7 mouse cellular contexts compared by ENCODE assay signal in the genomic region with DNA sequence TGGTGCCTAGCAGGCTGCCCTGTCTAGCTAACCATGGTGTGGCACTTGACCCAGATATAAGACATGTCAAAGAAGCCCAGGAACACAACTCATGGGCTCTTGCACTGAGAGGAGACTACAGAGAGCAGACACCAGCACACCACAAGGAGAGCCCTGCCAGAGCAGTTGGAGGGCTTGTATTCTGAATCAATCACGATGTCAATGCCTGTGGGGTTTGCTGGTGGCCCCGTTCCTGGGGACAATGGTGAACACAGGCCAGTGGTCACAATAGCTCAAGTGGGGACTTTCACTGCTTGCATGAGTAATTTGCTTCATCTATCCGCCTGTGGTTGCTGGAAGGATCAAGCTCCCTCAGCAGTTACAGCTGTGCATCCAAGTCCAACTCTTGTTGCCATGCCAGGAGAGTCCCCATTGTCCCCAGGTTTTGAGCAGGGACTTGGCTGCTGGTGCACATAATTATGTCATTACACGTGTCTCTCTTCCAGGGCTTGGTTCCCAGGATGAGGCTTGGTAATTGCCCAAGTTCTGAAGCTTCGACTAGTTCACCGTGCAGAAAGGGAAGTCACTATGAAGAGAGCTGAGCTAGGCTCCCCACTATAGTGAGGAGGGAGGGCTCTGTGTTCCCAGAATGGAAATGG.
DNase-seq lines count a peak whose midpoint lies in the region; ATAC-seq and TF ChIP-seq lines count a peak whose summit lies in the region.

No protein-coding gene starts in this region.

- peak; percentile 8 for DNase-seq in liver, adult 2 months (ENCODE audit: extremely low read depth, low read depth, low spot score)
- DNase-seq in liver, embryonic 11.5 days (ENCODE audit: low spot score), result no peak
- peak; percentile 48 to 68 for DNase-seq in frontal cortex, postnatal 10 days (ENCODE audit: low spot score in 2 of 2)
- DNase-seq in layer of hippocampus, adult 18-20 months (ENCODE audit: low spot score in 2 of 2), result peak; percentile 59 to 64
- DNase-seq in right cerebral cortex, postnatal 25 days, result peak; percentile 45
- DNase-seq in embryo, embryonic 9.5 days (ENCODE audit: extremely low spot score), result no peak
- no peak for DNase-seq in urinary bladder, adult 18-20 months (ENCODE audit: low spot score in 2 of 2)

- H3K27ac ChIP-seq in liver, adult 2 months (replicated peaks; ENCODE audit: insufficient read depth, low read depth, low read length), result no peak overlapping the region
- H3K27ac ChIP-seq in liver, embryonic 11.5 days (ENCODE audit: low read depth, low read length), result no peak overlapping the region

- no peak overlapping the region for H3K4me2 ChIP-seq in liver, embryonic 11.5 days

- no peak for ATAC-seq in liver, embryonic 11.5 days (replicated peaks; ENCODE audit: low FRiP score)

- H3K4me1 ChIP-seq in liver, adult 2 months (ENCODE audit: control insufficient read depth, insufficient read depth, low read length), result no peaks in the 10 kb centered on the region
- peaks cover 9% of the 10 kb centered on the region for H3K4me1 ChIP-seq in liver, embryonic 11.5 days (replicated peaks; ENCODE audit: control insufficient read depth, insufficient read depth, low read length)

- peaks cover 4% of the 10 kb centered on the region for H3K36me3 ChIP-seq in liver, adult 2 months (ENCODE audit: control insufficient read depth, insufficient read depth, low read length)
- H3K36me3 ChIP-seq in liver, embryonic 11.5 days (ENCODE audit: control insufficient read depth, insufficient read depth, low read length), result no peaks in the 10 kb centered on the region; the same call in 1 of the 2 replicates

- H3K27me3 ChIP-seq in liver, adult 2 months (ENCODE audit: control insufficient read depth, insufficient read depth, low read length), result no peaks in the 10 kb centered on the region
- H3K27me3 ChIP-seq in liver, embryonic 11.5 days (replicated peaks; ENCODE audit: control insufficient read depth, insufficient read depth, low read length), result no peaks in the 10 kb centered on the region

- no peak overlapping the region for H3K4me3 ChIP-seq in liver, adult 2 months (ENCODE audit: insufficient read depth, low read depth, low read length)
- H3K4me3 ChIP-seq in liver, embryonic 11.5 days (ENCODE audit: low read depth, low read length), result no peak overlapping the region

- WGBS in liver, adult 2 months, result 82% methylated on average over 6 of the region's 6 CpGs
- WGBS in liver, embryonic 11.5 days, result 85% methylated on average over 6 of the region's 6 CpGs

- no peaks in the 10 kb centered on the region for H3K9me3 ChIP-seq in liver, embryonic 11.5 days (ENCODE audit: control insufficient read depth, low read length)

- no peak for TF ChIP-seq POLR2A in liver, adult 2 months (IDR thresholded peaks at IDR 0.05; ENCODE audit: extremely low read depth, insufficient read depth, low read length)

- H3K9ac ChIP-seq in liver, adult 2 months (ENCODE audit: low read depth, low read length), result no peak overlapping the region
- H3K9ac ChIP-seq in liver, embryonic 11.5 days (ENCODE audit: low read depth, low read length), result no peak overlapping the region

- no peak for TF ChIP-seq CTCF in liver, adult 2 months (IDR thresholded peaks at IDR 0.05; ENCODE audit: low read depth, low read length)

- no peaks in the 10 kb centered on the region for H3K79me2 ChIP-seq in liver, adult 2 months (ENCODE audit: control insufficient read depth, insufficient read depth, low read length)

Comparison
In these comparisons a context has a peak if more than half of its experiments do, and no peak if none do; other contexts are left out.
1. DNase-seq: peak in liver, adult 2 months (single experiment), frontal cortex, postnatal 10 days (2 of 2), layer of hippocampus, adult 18-20 months (2 of 2) and right cerebral cortex, postnatal 25 days (single experiment); none in liver, embryonic 11.5 days (single experiment), embryo, embryonic 9.5 days (single experiment) and urinary bladder, adult 18-20 months (0 of 2).